Mouse (Mus musculus): ENCODE data around the gene Teddm1b.

The Teddm1b gene

GRCm38 (mm10) chr1:153903006-153903405, 28.9 kb downstream of the Teddm1b start:
- DNase-seq (ENCODE audit: low spot score), result no peak

GRCm38 (mm10) chr1:153904236-153904635, 30.1 kb downstream of the Teddm1b start:
- no peak for DNase-seq (ENCODE audit: low spot score)

DNA sequence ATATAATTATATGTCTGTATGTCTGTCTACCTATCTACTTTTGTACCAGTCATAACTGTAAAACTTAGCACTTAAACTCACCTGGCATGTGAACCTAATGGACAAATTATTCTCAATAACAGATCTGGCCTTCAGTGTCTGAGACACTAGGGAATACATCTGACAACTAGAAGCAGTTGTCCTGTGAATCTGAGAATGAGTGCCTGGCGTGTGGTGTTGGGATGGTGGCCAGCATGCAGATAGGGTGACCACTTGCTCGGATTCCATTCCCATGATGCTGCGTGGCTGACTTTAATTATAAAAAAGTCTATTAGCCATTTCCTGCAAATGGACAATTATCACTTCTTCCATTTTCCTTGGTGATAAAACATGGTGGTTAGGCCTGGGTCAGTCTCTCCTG, 31.7 kb downstream of the Teddm1b start:
- DNase-seq (ENCODE audit: low spot score), result no peak

DNA sequence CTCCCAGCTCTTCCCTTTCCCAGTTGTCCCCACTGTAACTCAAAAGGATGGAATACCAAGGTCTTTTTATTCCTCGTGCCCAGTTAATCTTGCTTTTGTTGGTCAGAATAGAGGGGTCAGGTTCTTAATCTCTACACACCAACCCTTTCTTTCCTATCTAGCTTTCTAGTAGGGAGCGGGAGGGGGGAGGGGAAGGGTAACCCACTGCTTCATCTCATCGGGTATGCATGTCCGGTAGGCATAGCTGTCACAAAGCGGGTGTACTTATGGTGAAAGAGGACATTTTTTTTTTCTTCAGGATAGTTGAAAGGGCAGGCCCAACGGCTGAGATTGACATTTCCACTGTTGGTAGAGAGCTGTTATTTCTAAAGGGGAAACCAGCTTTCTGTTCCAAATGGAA, 34.1 kb downstream of the Teddm1b start:
- DNase-seq (ENCODE audit: low spot score), result no peak

GRCm38 (mm10) chr1:153908741-153909140, 34.6 kb downstream of the Teddm1b start:
- no peak for DNase-seq (ENCODE audit: low spot score)

DNA sequence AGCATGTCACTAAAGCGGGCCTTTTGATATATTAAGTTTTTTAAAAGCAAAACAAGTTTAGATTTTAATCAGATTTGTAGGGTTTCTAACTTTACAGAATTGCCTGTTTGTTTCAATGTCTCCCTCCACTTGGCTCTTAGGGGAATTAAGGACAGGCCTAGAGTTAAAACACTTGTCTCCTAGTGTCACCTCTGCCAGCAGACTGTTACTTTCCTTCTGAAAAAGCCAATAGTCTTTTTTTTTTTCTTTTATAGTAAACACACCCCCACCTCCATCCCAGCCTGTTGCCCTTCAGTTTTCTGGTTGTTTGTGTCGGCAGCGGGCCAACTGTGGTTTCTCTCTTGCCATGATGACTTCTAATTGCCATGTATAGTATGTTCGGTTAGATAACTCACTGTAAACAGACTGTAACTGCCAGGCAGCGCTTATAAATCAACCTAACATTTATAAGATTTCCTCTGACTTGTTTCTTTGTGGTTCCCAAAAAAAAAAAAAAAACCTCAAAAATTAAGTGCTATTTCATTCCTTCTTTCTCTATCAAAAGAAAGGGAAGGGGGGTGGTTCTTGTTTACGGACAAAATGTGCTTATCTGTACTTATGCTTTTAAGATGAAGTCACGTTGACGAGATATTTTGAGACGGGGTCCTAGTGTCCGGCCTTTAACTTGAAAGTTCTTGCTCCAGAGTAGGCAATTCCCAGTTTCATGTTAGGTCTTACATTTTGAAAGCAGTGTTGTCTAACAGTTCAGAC, 35.2 kb downstream of the Teddm1b start:
- DNase-seq (ENCODE audit: low spot score), result peak; percentile 69

GRCm38 (mm10) chr1:153909963-153910291, 35.8 kb downstream of the Teddm1b start:
- no peak for DNase-seq (ENCODE audit: low spot score)

GRCm38 (mm10) chr1:153910423-153910822, 36.3 kb downstream of the Teddm1b start:
- DNase-seq (ENCODE audit: low spot score), result no peak

- DNase-seq (ENCODE audit: low spot score), result no peak
Observed at GRCm38 (mm10) chr1:153911276-153911795, 37.2 kb downstream of the Teddm1b start.

DNA sequence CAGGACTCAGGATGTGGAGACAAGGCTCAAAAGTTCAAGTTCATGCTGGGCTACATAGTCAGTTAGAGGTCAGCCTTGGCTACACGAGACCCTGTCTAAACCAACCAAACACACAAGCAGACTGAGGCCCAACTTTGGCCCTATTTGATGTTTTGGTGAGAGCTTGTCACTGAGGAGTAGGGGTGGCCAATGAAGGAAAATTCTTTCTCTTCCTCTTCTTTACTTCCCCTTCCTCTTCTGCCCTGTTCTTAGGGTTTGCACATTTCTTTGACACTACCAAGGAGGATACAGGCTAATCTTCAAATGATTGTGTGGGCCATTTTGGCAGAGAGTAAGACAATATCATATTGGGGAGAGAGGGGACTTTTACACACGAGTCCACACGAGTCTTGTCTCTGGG, 39.7 kb downstream of the Teddm1b start:
- DNase-seq (ENCODE audit: low spot score), result no peak

DNA sequence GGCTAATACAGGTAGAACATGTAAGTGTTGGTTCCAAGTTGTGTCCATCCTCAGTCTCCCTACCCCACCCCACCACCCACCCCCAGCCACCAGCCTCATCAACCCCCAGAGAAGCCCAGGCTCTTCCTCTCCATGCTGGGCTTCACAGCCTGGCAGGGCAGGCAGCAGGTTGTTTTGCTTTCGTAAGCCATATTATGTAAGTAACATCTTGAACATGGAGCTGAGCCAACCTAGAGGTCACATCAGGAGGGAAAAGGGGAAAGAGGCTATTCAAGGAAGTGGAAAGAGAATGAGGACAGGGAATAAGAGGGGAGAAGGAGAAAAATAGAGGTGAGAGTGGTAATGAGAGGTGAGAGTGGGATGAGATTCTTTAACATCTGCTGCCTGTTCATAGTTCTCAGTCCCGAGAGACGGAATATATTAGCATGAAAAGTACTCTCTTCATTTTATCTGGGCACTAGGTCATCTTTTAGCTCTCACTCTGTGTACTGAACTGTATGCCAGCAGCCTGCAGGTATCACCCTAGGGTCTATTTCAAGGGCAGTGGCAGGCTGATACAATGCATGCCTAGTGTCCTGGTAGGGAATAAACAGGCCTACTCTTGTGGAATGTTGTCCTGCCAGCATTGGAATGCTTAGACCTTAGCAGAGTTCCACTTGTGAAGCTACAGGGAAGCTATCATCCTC, 44.5 kb downstream of the Teddm1b start:
- DNase-seq (ENCODE audit: low spot score), result no peak

GRCm38 (mm10) chr1:153921642-153922041, 47.5 kb downstream of the Teddm1b start:
- no peak for DNase-seq (ENCODE audit: low spot score)

DNA sequence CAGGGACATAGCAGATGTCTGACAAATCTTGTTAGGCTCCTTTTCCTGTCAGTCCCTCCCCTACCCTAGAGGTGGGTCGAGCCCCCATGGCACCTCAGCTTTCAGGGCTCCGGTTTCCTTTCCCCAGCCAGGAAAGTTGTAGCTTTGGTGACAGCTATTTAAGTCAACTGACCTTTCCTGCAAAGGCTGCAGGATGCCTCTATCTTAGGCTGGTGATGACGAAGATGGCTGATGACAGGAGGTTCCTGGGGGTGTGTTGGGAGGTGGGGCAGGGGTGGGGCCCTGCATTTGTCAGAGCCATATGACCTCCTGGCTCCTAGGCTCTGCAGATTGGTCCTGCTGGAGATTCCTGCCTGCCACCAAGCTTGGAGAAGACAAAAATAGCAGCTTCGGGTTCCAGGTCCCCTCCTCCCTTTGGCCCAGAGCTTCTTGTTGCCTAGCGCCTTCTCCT, 48.5 kb downstream of the Teddm1b start:
- no peak for DNase-seq (ENCODE audit: low spot score)

DNA sequence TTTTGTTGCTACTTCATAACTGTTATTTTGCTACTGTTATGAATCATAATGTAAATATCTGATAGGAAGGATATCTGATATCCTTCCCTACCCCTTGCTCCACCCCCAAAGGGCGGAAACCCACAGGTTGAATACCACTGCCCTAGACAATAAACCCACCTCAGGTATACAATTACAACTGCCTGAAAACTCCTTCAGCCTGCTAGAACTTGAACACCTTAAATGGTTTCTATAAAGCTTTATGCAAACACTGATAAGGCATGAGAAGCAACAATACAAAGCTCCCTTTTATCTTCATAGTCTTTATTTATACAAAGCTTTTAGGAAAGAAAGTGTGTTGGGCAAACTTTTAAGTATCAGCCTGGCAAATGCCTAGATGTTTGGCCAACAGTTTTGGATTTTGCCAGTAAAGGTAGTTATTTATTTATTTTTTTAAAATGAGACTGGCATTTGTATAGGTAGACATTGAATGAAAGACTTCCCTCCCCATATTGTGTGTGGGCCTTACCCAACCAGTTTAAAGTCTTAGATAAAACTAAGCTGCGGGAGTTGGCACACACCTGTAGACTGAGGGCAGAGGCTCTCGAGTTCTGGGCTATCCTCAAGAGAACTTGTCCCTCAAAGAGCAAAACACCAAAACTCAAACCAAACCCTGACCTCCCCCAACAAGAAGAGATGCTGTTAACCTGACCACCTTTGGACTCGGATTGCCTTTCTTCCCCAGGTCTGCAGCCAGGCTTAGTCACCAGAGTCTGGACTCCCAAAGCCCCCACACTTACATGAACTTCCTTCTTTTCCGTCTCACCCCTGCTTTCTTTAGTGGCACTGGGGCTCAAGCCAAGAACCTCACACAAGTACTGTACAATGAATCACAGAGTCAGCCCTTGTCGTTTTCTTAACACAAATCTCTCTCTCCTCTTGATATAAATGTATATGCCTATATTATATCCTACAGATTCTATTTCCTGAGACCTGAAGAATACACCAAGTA, 50.5 kb downstream of the Teddm1b start:
- no peak for DNase-seq (ENCODE audit: low spot score)

All from ovary, postnatal 36 days (tissue).